Mouse (Mus musculus): ENCODE data around the gene Cxcl17.
"Not testable (repeated sequence)": the region's sequence is repeated elsewhere in the genome, so short reads cannot be mapped to it uniquely, and the experiment has no call there.

Gene Cxcl17

GRCm38 (mm10) chr7:25412833-25413441, at the start of gene Cxcl17:
TSS of gene Cxcl17 (minus strand) at chr7:25412886.
- no peak for DNase-seq (ENCODE audit: low read depth, low spot score)

DNA sequence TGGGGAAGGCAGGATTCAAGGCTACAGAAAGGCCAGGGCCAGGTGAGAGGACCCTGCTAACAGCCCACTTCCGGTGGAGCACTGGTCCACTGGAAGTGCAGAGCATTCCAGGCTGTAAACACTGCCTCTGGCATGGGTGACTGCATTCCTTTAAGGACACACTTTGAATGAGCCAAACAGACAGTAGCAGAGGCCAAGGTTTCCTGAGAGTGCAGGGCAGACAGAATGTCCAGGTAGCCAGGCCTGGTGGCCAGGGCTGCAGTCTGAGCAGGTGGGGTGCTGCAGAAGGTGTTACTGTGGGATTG, 49.3 kb upstream of the Cxcl17 start:
- not testable (repeated sequence) for DNase-seq (ENCODE audit: low read depth, low spot score)

- DNase-seq (ENCODE audit: low read depth, low spot score): not testable (repeated sequence)
Observed at GRCm38 (mm10) chr7:25461336-25462032, 48.8 kb upstream of the Cxcl17 start.

GRCm38 (mm10) chr7:25452103-25452502, 39.4 kb upstream of the Cxcl17 start:
- DNase-seq (ENCODE audit: low read depth, low spot score): no peak

DNA sequence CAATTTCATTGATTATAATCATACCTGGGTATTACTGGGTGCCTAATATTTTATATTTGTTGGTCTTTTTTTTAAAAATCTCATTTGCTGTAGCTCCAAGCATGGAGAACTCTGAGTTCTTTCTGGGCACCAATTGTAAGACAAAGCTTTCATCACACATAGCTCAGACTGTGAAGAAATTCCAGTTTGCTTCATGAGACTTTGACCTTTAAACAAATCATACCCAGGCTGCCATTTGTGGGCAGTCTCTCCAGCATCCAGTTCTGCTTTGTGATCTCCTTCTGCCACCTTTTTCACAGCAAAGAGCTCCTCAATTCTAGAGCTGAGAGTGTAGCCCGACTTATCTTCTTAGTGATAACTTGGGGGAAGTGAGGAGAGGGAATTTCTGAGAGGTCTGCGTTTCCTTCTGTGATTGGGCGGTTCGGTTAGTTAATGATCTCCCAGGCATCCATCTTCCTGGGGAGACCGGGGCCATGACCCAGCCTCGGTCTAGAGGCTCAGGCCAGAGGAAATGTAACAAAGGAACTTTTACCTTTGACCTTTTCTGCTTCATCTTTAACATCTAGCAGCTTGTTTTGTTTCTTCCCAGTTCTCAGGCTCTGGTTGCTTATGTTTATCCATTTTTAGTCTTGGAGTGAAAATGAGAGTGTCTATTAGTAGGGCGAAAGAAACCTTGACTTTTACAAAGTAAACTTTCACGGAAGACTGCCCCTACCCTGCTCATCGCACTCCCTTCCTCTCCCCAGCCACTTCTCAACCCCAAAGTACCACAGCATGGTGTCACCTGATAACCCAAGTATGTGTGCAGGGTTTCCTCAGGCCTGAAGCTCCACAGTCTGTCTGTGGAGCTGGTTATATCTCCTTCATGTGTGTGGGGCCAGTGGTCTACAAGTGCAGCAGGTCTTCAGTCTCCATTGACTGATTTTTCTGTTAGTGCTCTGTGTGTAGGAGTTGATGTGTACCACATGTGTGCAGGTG, 37.5 kb upstream of the Cxcl17 start:
- DNase-seq (ENCODE audit: low read depth, low spot score): no peak

GRCm38 (mm10) chr7:25440816-25441153, 28.1 kb upstream of the Cxcl17 start:
- DNase-seq (ENCODE audit: low read depth, low spot score): no peak

GRCm38 (mm10) chr7:25439978-25440815, 27.5 kb upstream of the Cxcl17 start:
- no peak for DNase-seq (ENCODE audit: low read depth, low spot score)

- no peak for DNase-seq (ENCODE audit: low read depth, low spot score)
Observed at GRCm38 (mm10) chr7:25439124-25439822, 26.6 kb upstream of the Cxcl17 start.

GRCm38 (mm10) chr7:25436704-25437103, 24.0 kb upstream of the Cxcl17 start:
- DNase-seq (ENCODE audit: low read depth, low spot score): no peak

- no peak for DNase-seq (ENCODE audit: low read depth, low spot score)
Observed at GRCm38 (mm10) chr7:25436226-25436625, 23.5 kb upstream of the Cxcl17 start.

GRCm38 (mm10) chr7:25435546-25435851, 22.8 kb upstream of the Cxcl17 start:
- DNase-seq (ENCODE audit: low read depth, low spot score): no peak

DNA sequence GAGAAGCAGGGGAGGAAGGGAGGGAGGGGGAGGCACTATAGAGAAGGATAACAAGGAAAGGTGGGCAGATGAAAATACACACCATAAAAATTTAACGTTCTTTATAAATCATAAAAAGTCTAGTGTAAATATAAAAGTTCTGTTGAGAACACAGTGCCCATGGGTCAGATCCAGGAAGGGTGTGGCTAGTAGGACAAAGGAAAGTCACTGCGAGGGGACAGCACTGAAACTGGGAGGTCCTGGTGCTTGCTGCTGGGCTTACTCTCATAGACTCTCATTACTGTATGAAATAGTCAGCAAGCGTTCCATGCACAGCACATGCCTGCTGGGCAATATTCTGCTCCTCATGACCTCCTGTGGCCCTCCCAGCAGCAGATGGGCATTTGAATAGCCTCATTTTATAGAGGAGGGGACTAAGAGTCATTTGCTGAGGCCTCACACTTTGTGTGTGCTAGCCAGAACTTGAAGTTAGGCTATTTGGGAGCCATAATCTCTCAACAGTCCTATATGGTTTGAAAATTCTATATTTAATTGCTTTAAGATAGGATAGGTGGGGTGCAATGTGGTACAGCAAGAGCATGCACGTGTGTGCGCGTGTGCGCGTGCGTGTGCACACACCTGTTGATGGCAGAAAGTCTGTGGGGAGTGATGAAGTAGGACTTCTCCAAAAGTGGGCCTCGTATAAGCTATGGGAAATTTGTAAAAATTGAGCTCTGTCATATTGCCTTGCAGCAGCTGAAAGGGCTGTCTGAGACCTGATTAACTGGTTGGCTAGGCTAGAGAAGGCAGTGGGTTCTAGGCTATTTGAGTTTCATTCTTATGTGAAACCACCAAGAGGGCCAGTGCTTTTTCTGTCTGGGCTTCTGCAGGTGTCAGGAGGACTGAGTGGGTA, 22.2 kb upstream of the Cxcl17 start:
- DNase-seq (ENCODE audit: low read depth, low spot score): no peak

- DNase-seq (ENCODE audit: low read depth, low spot score): no peak
Observed at GRCm38 (mm10) chr7:25433781-25434560, 21.3 kb upstream of the Cxcl17 start.

DNA sequence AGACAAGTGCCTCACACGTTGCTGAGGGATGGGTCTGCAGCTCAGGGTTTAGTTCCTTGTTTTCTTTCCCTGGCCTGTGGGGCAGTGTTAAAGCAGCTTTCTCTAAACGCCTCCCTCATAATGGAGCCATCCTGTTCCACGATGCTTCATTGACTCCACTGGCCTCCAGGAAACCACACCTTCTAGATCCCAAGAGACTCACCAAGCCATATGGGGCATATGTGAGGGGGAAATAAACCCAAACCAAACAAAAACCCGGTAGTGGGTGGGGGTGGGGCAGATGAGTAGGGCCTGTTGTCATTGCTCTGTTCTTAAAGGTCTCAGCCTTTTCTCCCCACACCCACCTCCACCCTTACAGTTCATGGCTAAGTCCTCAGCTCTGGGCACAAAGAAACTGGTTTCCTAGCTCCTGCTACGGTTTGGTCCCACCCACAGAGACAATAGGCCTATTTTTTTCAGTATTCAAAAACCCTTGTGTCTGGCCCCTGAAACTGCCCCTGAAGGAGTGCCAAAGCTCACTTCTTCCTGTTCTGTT, 20.4 kb upstream of the Cxcl17 start:
- DNase-seq (ENCODE audit: low read depth, low spot score): no peak

GRCm38 (mm10) chr7:25432381-25432780, 19.7 kb upstream of the Cxcl17 start:
- DNase-seq (ENCODE audit: low read depth, low spot score): no peak

- no peak for DNase-seq (ENCODE audit: low read depth, low spot score)
Observed at GRCm38 (mm10) chr7:25429886-25430784, 17.4 kb upstream of the Cxcl17 start.

GRCm38 (mm10) chr7:25428321-25428720, 15.6 kb upstream of the Cxcl17 start:
- DNase-seq (ENCODE audit: low read depth, low spot score): no peak

DNA sequence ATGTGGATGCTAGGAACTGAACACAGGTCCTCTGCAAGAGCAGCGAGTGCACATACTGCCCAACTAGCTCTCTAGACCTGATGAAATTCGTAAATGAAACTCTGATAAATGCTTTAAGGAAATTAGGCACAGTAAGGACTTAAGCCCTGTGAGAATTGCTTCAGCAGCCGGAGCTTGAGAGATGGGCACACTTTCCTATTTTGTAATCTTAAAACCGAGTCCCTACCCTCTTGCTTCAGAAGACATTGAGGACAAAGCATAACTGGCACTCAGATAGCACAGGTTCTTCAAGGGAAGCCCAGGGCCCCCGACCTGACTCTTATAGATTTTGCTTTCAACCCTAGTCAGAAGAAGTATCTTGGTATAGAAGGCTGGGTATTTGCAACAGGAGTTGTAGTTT, 14.5 kb upstream of the Cxcl17 start:
- no peak for DNase-seq (ENCODE audit: low read depth, low spot score)
